Mouse (Mus musculus) kidney, embryonic 14.5 days (tissue): ENCODE results near the gene Rrp9. TPM values are rescaled to one million over a fixed set of nuclear protein-coding genes. Genes with fewer than 3 reads are reported as not detected.

Experiments
- ATAC-seq: fragments of 200-750 bp; cut with Nextera tagmentation; 2 replicates; pipeline ENCODE4 v1.8.0; 2017; ENCODE audit warnings: moderate number of reproducible peaks, mild to moderate bottlenecking, moderate TSS enrichment, moderate library complexity; ENCODE audit not compliant: low FRiP score, low TSS enrichment
- H3K27ac ChIP-seq: fragments of 300-500 bp; sonication (generic); 2 replicates; pipeline ENCODE4 v1.5.1; 2014; ENCODE audit warnings: low read depth, mild to moderate bottlenecking, low read length, moderate library complexity, mixed read lengths
- H3K27me3 ChIP-seq: fragments of 300-500 bp; sonication (generic); 2 replicates; pipeline ENCODE4 v1.6.1; 2014; ENCODE audit warnings: mild to moderate bottlenecking, low read length; ENCODE audit not compliant: control insufficient read depth, insufficient read depth
- H3K36me3 ChIP-seq: fragments of 300-500 bp; sonication (generic); 2 replicates; pipeline ENCODE4 v1.6.1; 2014; ENCODE audit warnings: low read length, mixed read lengths; ENCODE audit not compliant: control insufficient read depth, insufficient read depth
- H3K4me1 ChIP-seq: fragments of 300-500 bp; sonication (generic); 2 replicates; pipeline ENCODE4 v1.6.1; 2014; ENCODE audit warnings: low read length, mixed read lengths; ENCODE audit not compliant: control insufficient read depth, insufficient read depth
- H3K4me2 ChIP-seq: fragments of 300-500 bp; sonication (generic); replicated peaks from 2 replicates; pipeline ENCODE4 v1.6.1; 2014; ENCODE audit warnings: low read depth, mild to moderate bottlenecking, low read length
- H3K4me3 ChIP-seq: fragments of 300-500 bp; sonication (generic); 2 replicates; pipeline ENCODE4 v1.5.1; 2014; ENCODE audit warnings: mild to moderate bottlenecking, low read length
- H3K9ac ChIP-seq: fragments of 300-500 bp; sonication (generic); 2 replicates; pipeline ENCODE4 v1.6.1; 2014; ENCODE audit warnings: low read depth, mild to moderate bottlenecking, low read length, moderate library complexity
- H3K9me3 ChIP-seq: fragments of 300-500 bp; sonication (generic); 2 replicates; pipeline ENCODE4 v1.6.1; 2016; ENCODE audit warnings: low read length; ENCODE audit not compliant: control insufficient read depth
- WGBS: fragments of 180-500 bp; shearing (Covaris S2); extraction: QIAGEN DNeasy Blood & Tissue Kit; methylation state at CpG from one replicate; pipeline ENCODE4 v1.1.7; 2014; 5-methylcytosine and 5-hydroxymethylcytosine counted together
- polyA plus RNA-seq: library from polyadenylated mRNA; unstranded; fragments of >200 nt; fragmentation: Nextera tagmentation; extraction: Ambion mirVana; gene quantifications from 2 replicates; pipeline ENCODE4 v1.2.1, GENCODE M21; 2014

The Rrp9 gene
- polyA plus RNA-seq, 1 experiment from 2014 or later, result 49.3 TPM

DNA sequence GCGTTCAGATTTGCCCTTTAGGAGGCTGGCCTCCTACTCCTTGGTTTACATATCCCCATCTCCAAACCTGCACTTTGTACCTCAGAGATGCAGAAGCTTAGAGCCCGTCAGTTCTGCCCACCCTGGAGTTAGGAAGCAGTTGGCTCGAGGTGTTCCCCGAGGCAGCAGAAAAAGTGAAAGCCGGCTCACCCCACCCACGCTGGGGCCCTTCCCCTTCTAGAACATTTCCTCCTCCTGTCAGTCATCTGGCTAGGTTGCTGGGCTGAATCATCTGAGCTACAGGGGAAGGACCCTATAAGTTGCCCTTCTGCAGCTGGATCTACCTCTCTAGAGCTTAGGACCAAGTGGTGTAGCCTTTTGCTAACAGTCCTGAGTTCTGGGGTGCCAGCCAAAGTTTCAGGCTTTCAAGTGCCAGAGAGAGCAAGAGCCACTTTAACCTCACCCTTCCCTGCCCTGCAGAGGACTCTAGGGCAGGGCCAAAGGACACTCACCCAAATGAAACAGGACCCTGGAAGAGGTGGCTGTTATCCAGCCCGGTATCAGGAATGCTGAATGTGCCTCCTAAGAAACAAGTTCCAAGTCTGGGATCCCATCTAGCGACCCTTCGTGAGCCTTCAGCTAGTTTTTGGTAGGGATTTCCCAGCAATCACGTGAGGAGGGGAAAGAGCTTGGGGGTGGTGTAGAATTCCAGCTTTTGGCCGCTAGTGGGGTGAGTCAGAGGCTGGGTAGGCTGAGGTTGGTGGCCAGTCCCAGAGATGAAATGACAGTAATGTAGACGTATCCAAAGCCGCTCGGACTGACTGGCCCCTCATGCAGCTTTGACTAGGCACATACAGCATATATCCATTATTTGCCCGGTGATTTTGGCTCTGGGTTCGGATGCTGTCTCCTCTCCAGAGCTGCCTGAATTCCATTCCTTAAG, 500 bp downstream of the Rrp9 start:
- Histone ChIP-seq H3K4me3 (0 out of 2 replicates have a peak overlapping the region, but pooled peaks have one; percentile 11), H3K4me1 (peaks cover 26% of the 10 kb centered on the region), H3K4me2 (peak overlapping the region; percentile 32), H3K27ac (peak overlapping the region; percentile 67; the same call in 1 of the 2 replicates), H3K9ac (peak overlapping the region; percentile 47; the same call in 1 of the 2 replicates), H3K9me3 (no peaks in the 10 kb centered on the region), H3K36me3 (peaks cover 11% of the 10 kb centered on the region), H3K27me3 (no peaks in the 10 kb centered on the region)
- WGBS, result 30% methylated on average over 16 of the region's 16 CpGs
- peak; percentile 36 for ATAC-seq

DNA sequence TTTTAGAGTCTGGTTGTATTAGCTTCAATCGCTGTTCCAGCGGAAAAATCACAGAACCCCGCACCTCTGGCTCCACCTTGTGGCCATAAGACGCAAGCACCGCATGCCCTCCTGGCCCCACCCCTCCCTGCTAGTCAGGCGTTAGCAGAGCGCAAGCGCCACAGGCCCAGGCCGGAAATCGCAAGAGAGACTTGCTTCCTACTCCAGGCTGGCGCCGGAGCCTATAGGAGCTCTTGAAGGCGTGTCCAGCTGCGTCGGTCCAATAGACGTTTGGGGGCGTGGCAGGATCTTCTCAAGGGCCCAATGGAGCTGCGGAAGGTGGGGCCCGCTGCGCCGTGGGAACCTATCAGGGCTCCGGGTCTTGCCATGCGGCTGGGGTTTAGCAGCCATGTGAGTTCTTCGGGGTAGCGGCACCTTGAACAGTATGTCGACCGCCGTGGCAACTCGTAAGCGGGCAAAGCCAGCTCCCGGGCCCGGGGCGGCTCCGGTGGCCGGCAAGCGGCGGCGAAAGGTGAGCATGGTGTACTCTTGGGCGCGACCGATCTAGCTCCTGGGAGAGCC, 1.2 kb downstream of the Rrp9 start, which contains the start of gene Parp3:
TSS of gene Parp3 (minus strand) at position 26 of the 561 bp plus-strand sequence.
- under 1% methylated on average over 41 of the region's 41 CpGs for WGBS
- Histone ChIP-seq H3K36me3 (peaks cover 16% of the 10 kb centered on the region), H3K27ac (peak within 1 kb of the TSS; percentile 67; the same call in 1 of the 2 replicates), H3K4me1 (peaks cover 23% of the 10 kb centered on the region), H3K4me3 (peak within 1 kb of the TSS; percentile 70), H3K27me3 (no peaks in the 10 kb centered on the region), H3K9ac (peak within 1 kb of the TSS; percentile 74), H3K4me2 (peak within 1 kb of the TSS; percentile 79), H3K9me3 (no peaks in the 10 kb centered on the region)
- ATAC-seq, result peak; percentile 97

DNA sequence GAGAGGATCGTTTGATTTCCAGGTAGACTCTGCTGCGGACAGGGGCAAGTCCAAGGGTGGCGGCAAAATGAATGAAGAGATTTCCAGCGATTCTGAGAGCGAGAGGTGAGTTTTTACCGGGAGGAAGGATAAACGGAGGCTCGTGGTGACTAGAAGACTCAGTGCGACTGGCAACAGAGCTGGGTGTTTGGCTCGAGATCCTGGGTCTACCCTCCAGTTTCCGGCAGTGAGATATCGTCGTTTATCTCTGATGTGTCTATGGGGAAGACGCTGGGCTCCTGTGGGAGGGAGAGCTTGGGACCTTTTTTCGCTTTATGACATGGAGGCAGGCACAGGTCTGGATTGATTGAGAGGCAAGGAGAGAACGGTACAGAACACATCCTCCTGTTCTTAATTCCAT, 1.9 kb downstream of the Rrp9 start:
- no peaks in the 10 kb centered on the region for H3K9me3 ChIP-seq
- H3K27me3 ChIP-seq, result no peaks in the 10 kb centered on the region
- peak overlapping the region; percentile 70 for H3K4me3 ChIP-seq
- H3K36me3 ChIP-seq, result peaks cover 20% of the 10 kb centered on the region
- no peak for ATAC-seq
- H3K4me2 ChIP-seq, result peak overlapping the region; percentile 79
- peak overlapping the region; percentile 74 for H3K9ac ChIP-seq
- H3K27ac ChIP-seq, result no peak overlapping the region
- WGBS, result 3% methylated on average over 16 of the region's 16 CpGs
- H3K4me1 ChIP-seq, result peaks cover 19% of the 10 kb centered on the region

DNA sequence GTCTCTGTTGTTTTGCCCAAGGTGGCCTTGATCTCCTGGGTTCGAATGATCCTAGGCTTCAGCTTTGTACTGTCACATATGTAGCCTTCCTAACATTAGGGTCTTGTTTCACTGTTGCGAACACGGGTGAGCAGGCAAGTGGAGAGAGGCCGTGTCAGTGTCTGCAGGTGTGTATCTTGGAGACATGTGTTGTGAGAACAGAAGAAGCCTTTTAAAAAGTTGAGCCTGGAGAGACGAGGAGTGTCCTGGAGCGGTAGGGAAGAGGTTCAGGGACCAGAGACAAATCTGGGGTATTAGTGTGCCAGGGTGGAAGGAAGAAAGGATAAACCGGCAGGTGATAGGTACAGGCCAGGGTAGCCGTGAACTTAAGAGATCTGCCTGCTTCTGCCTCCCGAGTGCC, 2.3 kb downstream of the Rrp9 start:
- Histone ChIP-seq H3K36me3 (peaks cover 25% of the 10 kb centered on the region), H3K9ac (peak overlapping the region; percentile 74; the same call in 1 of the 2 replicates), H3K4me2 (peak overlapping the region; percentile 79), H3K4me1 (peaks cover 19% of the 10 kb centered on the region), H3K9me3 (no peaks in the 10 kb centered on the region), H3K27me3 (no peaks in the 10 kb centered on the region), H3K4me3 (peak overlapping the region; percentile 70), H3K27ac (no peak overlapping the region)
- 74% methylated on average over 9 of the region's 9 CpGs for WGBS
- ATAC-seq, result no peak

DNA sequence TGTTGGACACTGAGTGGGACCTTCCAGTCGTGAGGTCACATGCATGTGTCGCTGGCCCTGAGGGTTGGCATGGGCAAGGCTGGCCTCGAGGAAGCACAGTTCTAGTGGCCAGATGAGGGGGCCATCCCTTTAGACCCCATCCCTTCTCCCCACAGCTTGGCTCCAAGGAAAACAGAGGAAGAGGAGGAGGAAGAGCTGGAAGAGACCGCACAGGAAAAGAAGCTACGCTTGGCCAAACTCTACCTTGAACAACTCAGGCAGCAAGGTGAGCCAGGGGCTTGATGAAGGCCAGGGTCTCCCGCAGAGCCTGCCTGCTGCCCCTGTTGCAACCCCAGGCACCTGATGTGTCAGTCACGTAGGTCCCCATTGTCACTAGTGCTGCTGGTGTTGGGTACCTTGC, 4.8 kb downstream of the Rrp9 start:
- WGBS, result 89% methylated on average over 7 of the region's 7 CpGs
- H3K4me2 ChIP-seq, result no peak overlapping the region
- no peaks in the 10 kb centered on the region for H3K9me3 ChIP-seq
- H3K4me3 ChIP-seq, result no peak overlapping the region
- H3K4me1 ChIP-seq, result peaks cover 19% of the 10 kb centered on the region
- ATAC-seq, result no peak
- H3K27me3 ChIP-seq, result no peaks in the 10 kb centered on the region
- H3K27ac ChIP-seq, result no peak overlapping the region
- H3K9ac ChIP-seq, result no peak overlapping the region
- H3K36me3 ChIP-seq, result peaks cover 48% of the 10 kb centered on the region

DNA sequence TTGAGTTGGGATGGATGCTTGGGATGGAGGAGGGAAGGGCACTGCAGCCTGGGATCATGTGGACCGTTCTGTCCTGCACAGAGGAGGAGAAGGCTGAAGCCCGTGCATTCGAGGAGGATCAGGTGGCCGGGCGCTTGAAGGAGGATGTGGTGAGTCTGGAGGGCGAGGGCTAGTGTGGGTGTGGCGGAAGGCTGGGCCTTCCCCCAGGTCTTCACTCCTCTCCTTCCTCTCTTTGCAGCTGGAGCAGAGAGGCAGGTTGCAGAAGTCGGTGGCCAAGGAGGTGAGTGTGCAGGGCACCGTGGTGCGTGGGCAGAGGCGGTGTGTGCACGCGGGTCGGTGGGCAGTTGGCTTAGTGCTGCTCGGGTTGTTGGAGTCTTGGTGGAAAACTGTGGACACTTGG, 5.3 kb downstream of the Rrp9 start:
- H3K9me3 ChIP-seq, result no peaks in the 10 kb centered on the region
- H3K27ac ChIP-seq, result no peak overlapping the region
- no peak for ATAC-seq
- H3K4me1 ChIP-seq, result peaks cover 15% of the 10 kb centered on the region
- H3K4me3 ChIP-seq, result no peak overlapping the region
- 90% methylated on average over 15 of the region's 15 CpGs for WGBS
- no peaks in the 10 kb centered on the region for H3K27me3 ChIP-seq
- H3K9ac ChIP-seq, result no peak overlapping the region
- H3K36me3 ChIP-seq, result peaks cover 53% of the 10 kb centered on the region
- no peak overlapping the region for H3K4me2 ChIP-seq

DNA sequence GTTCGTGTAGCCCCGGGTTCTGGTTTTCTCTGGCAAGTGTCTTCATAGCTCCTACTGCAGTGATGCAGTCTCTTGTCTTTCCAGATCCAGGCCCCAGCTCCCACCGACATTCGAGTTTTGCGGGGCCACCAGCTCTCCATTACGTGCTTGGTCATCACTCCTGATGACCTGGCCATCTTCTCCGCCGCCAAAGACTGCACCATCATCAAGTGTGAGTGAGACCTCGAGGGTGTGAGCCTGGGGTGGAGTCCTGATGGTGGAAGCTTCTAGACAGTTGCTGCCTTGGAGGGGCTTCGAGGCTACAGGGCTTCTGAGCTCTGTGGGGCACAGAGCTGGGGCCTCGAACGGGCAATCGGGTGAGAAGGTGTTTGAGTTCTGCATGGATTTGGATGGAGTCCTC, 5.9 kb downstream of the Rrp9 start:
- Histone ChIP-seq H3K4me1 (peaks cover 9% of the 10 kb centered on the region), H3K36me3 (peaks cover 54% of the 10 kb centered on the region), H3K9ac (no peak overlapping the region), H3K4me3 (no peak overlapping the region), H3K4me2 (no peak overlapping the region), H3K27me3 (no peaks in the 10 kb centered on the region), H3K27ac (no peak overlapping the region), H3K9me3 (no peaks in the 10 kb centered on the region)
- ATAC-seq, result no peak
- 90% methylated on average over 13 of the region's 13 CpGs for WGBS

DNA sequence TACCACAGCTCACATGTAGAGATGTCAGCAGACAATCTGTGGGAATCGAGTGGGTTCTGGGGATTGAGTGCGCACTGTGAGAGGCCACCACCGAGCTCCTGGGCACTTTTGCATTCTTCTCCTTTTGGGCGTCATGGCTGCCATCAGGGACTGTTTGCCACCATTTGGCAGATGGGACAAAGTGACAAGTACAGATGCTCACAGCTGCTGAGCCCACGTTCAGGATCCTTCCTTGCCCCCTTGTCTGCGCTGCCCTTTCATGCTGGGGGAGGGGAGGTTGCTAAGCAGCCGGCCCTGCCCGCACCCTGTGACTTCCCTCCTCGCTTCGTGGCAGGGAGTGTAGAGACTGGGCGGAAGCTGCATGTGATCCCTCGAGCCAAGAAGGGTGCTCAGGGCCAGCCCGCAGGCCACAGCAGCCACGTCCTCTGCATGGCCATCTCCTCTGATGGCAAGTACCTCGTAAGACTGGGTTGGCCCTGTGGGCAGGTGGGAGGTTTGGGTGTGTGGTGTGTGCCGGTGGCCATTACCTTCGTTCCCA, 6.9 kb downstream of the Rrp9 start:
- H3K36me3 ChIP-seq, result peaks cover 54% of the 10 kb centered on the region
- H3K4me1 ChIP-seq, result peaks cover 9% of the 10 kb centered on the region
- H3K27me3 ChIP-seq, result no peaks in the 10 kb centered on the region
- H3K27ac ChIP-seq, result no peak overlapping the region
- ATAC-seq, result no peak
- no peak overlapping the region for H3K9ac ChIP-seq
- no peaks in the 10 kb centered on the region for H3K9me3 ChIP-seq
- 89% methylated on average over 17 of the region's 17 CpGs for WGBS
- no peak overlapping the region for H3K4me3 ChIP-seq
- no peak overlapping the region for H3K4me2 ChIP-seq

DNA sequence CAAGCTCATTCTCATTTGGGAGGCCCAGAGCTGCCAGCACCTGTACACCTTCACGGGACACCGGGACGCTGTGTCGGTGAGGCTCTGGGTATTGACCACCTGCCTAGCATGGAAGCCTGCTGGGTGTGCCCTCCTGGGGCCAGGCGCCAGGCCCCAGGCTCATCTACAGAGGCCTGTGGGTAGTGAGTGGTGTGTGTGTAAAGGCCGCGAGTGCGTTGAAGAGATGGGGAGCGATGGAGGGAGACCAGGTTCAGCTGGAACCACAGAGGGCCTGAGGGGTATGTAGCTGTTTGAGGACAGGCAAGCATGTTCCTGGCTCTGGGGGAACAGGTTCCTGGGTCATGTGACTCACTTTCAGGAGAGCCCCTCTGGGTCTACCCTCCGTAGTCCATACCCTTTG, 7.4 kb downstream of the Rrp9 start:
- no peak overlapping the region for H3K4me2 ChIP-seq
- H3K9ac ChIP-seq, result no peak overlapping the region
- ATAC-seq, result no peak
- H3K27me3 ChIP-seq, result no peaks in the 10 kb centered on the region
- no peak overlapping the region for H3K4me3 ChIP-seq
- WGBS, result 93% methylated on average over 10 of the region's 10 CpGs
- no peak overlapping the region for H3K27ac ChIP-seq
- H3K4me1 ChIP-seq, result peaks cover 4% of the 10 kb centered on the region
- no peaks in the 10 kb centered on the region for H3K9me3 ChIP-seq
- peaks cover 54% of the 10 kb centered on the region for H3K36me3 ChIP-seq
